In the genomic region with DNA sequence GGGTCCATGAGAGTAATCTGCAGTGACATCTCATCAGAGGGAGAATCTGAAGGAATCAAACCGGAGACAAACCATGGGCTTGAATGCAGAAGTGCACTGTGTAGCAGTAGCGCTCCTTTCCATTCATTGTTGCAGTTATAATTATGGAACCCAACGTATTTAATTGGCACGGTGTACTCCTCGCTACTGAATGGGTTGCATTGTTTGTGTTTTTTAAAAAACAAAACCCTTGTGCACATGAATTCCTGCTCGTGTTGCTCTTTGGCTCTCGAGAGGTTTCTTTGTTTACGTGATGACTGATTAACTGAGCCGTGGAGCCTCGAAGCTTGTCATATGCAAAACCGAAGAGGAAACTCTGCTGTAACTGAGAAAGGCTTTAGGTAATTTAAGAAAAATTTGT, we compare ENCODE assay signal across 16 mouse cellular contexts. TPM values are rescaled to one million over a fixed set of nuclear protein-coding genes. Genes with fewer than 3 reads are reported as not detected.
DNase-seq lines count a peak whose midpoint lies in the region; ATAC-seq and TF ChIP-seq lines count a peak whose summit lies in the region.
"Had no signal": no experiment of that assay in that cellular context is flagged by ENCODE, and none has a peak within 500 bp of the region (broad histone marks: within the 10 kb centered on the region; RNA-seq: fewer than 3 reads in every experiment).

No protein-coding gene starts in this region.

- TF ChIP-seq CTCF in layer of hippocampus, adult 2 months (conservative IDR thresholded peaks at IDR 0.05), result no peak
- no peak for TF ChIP-seq CTCF in brain, embryonic 14.5 days (IDR thresholded peaks at IDR 0.05; ENCODE audit: borderline replicate concordance, extremely low read depth, insufficient read depth, insufficient read length)

- 16% methylated on average over 11 of the region's 11 CpGs for WGBS in forebrain, embryonic 13.5 days
- 62% methylated on average over 11 of the region's 11 CpGs for WGBS in forebrain, embryonic 10.5 days

- no peaks in the 10 kb centered on the region for H3K9me3 ChIP-seq in forebrain, embryonic 13.5 days (replicated peaks)
- H3K9me3 ChIP-seq in forebrain, embryonic 10.5 days, result no peaks in the 10 kb centered on the region
- H3K9me3 ChIP-seq: hindbrain, embryonic 12.5 days; hindbrain, embryonic 15.5 days had no signal

- no peak overlapping the region for H3K9ac ChIP-seq in forebrain, embryonic 13.5 days
- H3K9ac ChIP-seq: hindbrain, embryonic 12.5 days; hindbrain, embryonic 15.5 days had no signal

- peak overlapping the region; percentile 4; the same call in 1 of the 2 replicates for H3K4me2 ChIP-seq in forebrain, embryonic 13.5 days
- H3K4me2 ChIP-seq: heart, embryonic 11.5 days; hindbrain, embryonic 12.5 days; hindbrain, embryonic 15.5 days had no signal

- DNase-seq in forebrain, embryonic 10.5 days (ENCODE audit: extremely low spot score, low spot score), result no peak
- DNase-seq in layer of hippocampus, adult 2 months (ENCODE audit: low spot score in 2 of 2), result no peak
- DNase-seq in layer of hippocampus, postnatal 14 days (ENCODE audit: low spot score in 2 of 2), result no peak
- DNase-seq in brain, embryonic 14.5 days (ENCODE audit: low read depth), result peak; percentile 53
- DNase-seq in left cerebral cortex, adult 8-10 months (ENCODE audit: low spot score in 2 of 2), result no peak
- DNase-seq: adrenal gland, adult 8-10 months; adrenal gland, postnatal 25 days; gastrocnemius, postnatal 25 days; heart, adult 2 months had no signal

- H3K27me3 ChIP-seq in forebrain, embryonic 13.5 days, result no peaks in the 10 kb centered on the region
- no peaks in the 10 kb centered on the region for H3K27me3 ChIP-seq in forebrain, embryonic 10.5 days (ENCODE audit: poor library complexity, severe bottlenecking)
- H3K27me3 ChIP-seq: hindbrain, embryonic 12.5 days; hindbrain, embryonic 15.5 days had no signal

- H3K36me3 ChIP-seq in forebrain, embryonic 13.5 days (ENCODE audit: poor library complexity, severe bottlenecking), result peaks cover under 1% of the 10 kb centered on the region; the same call in 1 of the 2 replicates
- H3K36me3 ChIP-seq in forebrain, embryonic 10.5 days (replicated peaks), result peaks cover 43% of the 10 kb centered on the region
- H3K36me3 ChIP-seq: hindbrain, embryonic 12.5 days; hindbrain, embryonic 15.5 days had no signal

- H3K4me3 ChIP-seq in forebrain, embryonic 13.5 days, result no peak overlapping the region
- H3K4me3 ChIP-seq in forebrain, embryonic 10.5 days, result no peak overlapping the region
- H3K4me3 ChIP-seq in layer of hippocampus, adult 2 months, result no peak overlapping the region
- H3K4me3 ChIP-seq: heart, adult 2 months; hindbrain, embryonic 12.5 days; hindbrain, embryonic 15.5 days had no signal

- no peak for TF ChIP-seq POLR2A in brain, embryonic 14.5 days (IDR thresholded peaks at IDR 0.05; ENCODE audit: borderline replicate concordance, extremely low read depth, insufficient read depth, insufficient read length, poor library complexity, severe bottlenecking)

- ATAC-seq in forebrain, embryonic 13.5 days, result no peak
- ATAC-seq: activated CD4-positive, CD25-positive, alpha-beta regulatory T cell, adult 4 months; CD4-positive, CD25-positive, alpha-beta regulatory T cell, adult 4 months; intestine, postnatal 0 days had no signal

- H3K4me1 ChIP-seq in forebrain, embryonic 13.5 days, result peaks cover 24% of the 10 kb centered on the region
- H3K4me1 ChIP-seq in forebrain, embryonic 10.5 days, result peaks cover 38% of the 10 kb centered on the region

- no peak overlapping the region for H3K27ac ChIP-seq in forebrain, embryonic 13.5 days
- H3K27ac ChIP-seq in forebrain, embryonic 10.5 days, result no peak overlapping the region
- H3K27ac ChIP-seq in layer of hippocampus, adult 2 months, result 0 out of 2 replicates have a peak overlapping the region, but pooled peaks have one; percentile 7
- H3K27ac ChIP-seq: heart, adult 2 months; hindbrain, embryonic 12.5 days; hindbrain, embryonic 15.5 days had no signal

RNA-seq across cellular contexts. Expression of a gene that starts 45.8 kb away (rescaled TPM):
- 140 TPM in 2 replicates for polyA plus RNA-seq in forebrain, embryonic 13.5 days (2015; fragmentation: Nextera tagmentation; extraction: Ambion mirVana)
- polyA plus RNA-seq in forebrain, embryonic 10.5 days (2016; fragmentation: Nextera tagmentation; extraction: Ambion mirVana), result 100 and 101 TPM in 2 replicates
- 100 to 1,000 TPM; 237 to 250 TPM for total RNA-seq in layer of hippocampus, adult 2 months (2021)
- 100 to 1,000 TPM; 219 to 257 TPM for total RNA-seq in layer of hippocampus, postnatal 14 days (2021)
- polyA plus RNA-seq in brain, embryonic 14.5 days (2012; rRNA removed), result 78.1 and 103 TPM in 2 replicates
- 100 to 1,000 TPM; 218 to 230 (median 223) TPM for total RNA-seq in left cerebral cortex, adult 8-10 months (2022)
